Mouse (Mus musculus) fat pad, adult 2 months (tissue): ENCODE results near the gene Gm45140.

Experiments used
- DNase-seq: peaks from one replicate; pipeline ENCODE4 v3.0.0-alpha.2; 2011; ENCODE audit warnings: low read depth, low spot score; ENCODE audit errors: extremely low read depth

The Gm45140 gene

GRCm38 (mm10) chr6:87744632-87745031 lies 91.0 kb downstream of the Gm45140 start:
- DNase-seq: no peak

GRCm38 (mm10) chr6:87743281-87743680 lies 92.3 kb downstream of the Gm45140 start:
- DNase-seq: no peak

- DNase-seq: no peak
Measured at GRCm38 (mm10) chr6:87742804-87743203, 92.8 kb downstream of the Gm45140 start.

DNA sequence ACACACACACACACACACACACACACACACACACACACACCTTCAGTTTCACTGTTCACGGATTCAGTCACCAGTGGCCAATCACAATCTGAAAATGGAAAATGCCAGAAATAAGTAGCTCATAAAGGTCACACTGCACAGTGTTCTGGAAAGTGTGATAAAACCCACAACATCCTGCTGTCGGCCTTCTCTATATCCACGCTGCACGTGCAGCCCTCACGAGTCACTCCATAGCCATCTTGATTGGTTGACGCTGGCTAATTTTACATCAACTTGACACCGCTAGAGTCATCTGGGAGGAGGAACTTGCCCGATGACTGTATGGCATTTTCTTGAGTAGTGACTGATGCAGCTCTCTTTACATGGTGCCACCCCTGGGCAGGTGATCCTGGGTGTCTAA lies 93.6 kb downstream of the Gm45140 start:
- no peak for DNase-seq

DNA sequence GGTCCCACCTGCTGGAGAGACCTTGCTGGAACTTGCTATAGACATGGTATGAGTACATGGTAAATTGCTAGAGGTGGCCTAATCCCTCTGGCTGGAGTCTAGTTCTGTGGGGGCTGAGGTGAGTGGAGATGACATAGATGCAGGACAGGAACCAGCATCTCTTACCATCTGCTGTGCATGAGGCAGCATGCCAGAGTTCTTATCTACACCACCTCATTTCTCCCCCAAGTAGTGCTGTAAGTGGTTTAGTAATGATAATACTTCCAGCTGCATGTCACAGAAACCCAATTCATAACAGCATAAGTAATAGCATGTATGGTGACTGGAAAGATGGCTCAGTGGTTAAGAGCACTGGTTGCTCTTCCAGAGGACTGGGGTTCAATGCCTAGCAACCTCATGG lies 95.1 kb downstream of the Gm45140 start:
- DNase-seq: no peak

- DNase-seq: no peak
Measured at GRCm38 (mm10) chr6:87739898-87740297, 95.7 kb downstream of the Gm45140 start.
